Mouse (Mus musculus) embryonic facial prominence, embryonic 11.5 days (tissue): ENCODE measurements around the gene Bcas2. TPM values are rescaled to one million over a fixed set of nuclear protein-coding genes. Genes with fewer than 3 reads are reported as not detected.
"Not testable (repeated sequence)": the region's sequence is repeated elsewhere in the genome, so short reads cannot be mapped to it uniquely, and the experiment has no call there.

Experiments
- ATAC-seq: fragments of 200-750 bp; cut with Nextera tagmentation; replicated peaks from 2 replicates; pipeline ENCODE4 v1.8.0; 2017; ENCODE audit warnings: low read depth; ENCODE audit not compliant: insufficient number of reproducible peaks, low FRiP score, low TSS enrichment
- DNase-seq: peaks from one replicate; pipeline ENCODE4 v3.0.0-alpha.2; 2015; ENCODE audit warnings: low spot score
- H3K27ac ChIP-seq: fragments of 300-500 bp; sonication (generic); replicated peaks from 2 replicates; pipeline ENCODE4 v1.5.1; 2014; ENCODE audit warnings: mild to moderate bottlenecking, low read depth, low read length, control low read depth
- H3K27me3 ChIP-seq: fragments of 300-500 bp; sonication (generic); 2 replicates; pipeline ENCODE4 v1.6.1; 2014; ENCODE audit warnings: mild to moderate bottlenecking, low read length, moderate library complexity, mixed read lengths; ENCODE audit not compliant: control insufficient read depth, insufficient read depth
- H3K36me3 ChIP-seq: fragments of 300-500 bp; sonication (generic); replicated peaks from 2 replicates; pipeline ENCODE4 v1.6.1; 2014; ENCODE audit warnings: low read depth, mild to moderate bottlenecking, low read length, moderate library complexity, mixed read lengths; ENCODE audit not compliant: control insufficient read depth, insufficient read depth
- H3K4me1 ChIP-seq: fragments of 300-500 bp; sonication (generic); 2 replicates; pipeline ENCODE4 v1.6.1; 2014; ENCODE audit warnings: low read length, mixed read lengths; ENCODE audit not compliant: control insufficient read depth, insufficient read depth
- H3K4me2 ChIP-seq: fragments of 300-500 bp; sonication (generic); 2 replicates; pipeline ENCODE4 v1.6.1; 2014; ENCODE audit warnings: low read depth, mild to moderate bottlenecking, control low read depth, low read length, moderate library complexity
- H3K4me3 ChIP-seq: fragments of 300-500 bp; sonication (generic); 2 replicates; pipeline ENCODE4 v1.5.1; 2014; ENCODE audit warnings: low read depth, low read length, control low read depth
- H3K9ac ChIP-seq: fragments of 300-500 bp; sonication (generic); replicated peaks from 2 replicates; pipeline ENCODE4 v1.6.1; 2014; ENCODE audit warnings: mild to moderate bottlenecking, control low read depth, low read length
- H3K9me3 ChIP-seq: fragments of 300-500 bp; sonication (generic); replicated peaks from 2 replicates; pipeline ENCODE4 v1.6.1; 2016; ENCODE audit warnings: mild to moderate bottlenecking, low read length, inconsistent platforms, mixed read lengths; ENCODE audit not compliant: control insufficient read depth
- WGBS: fragments of 180-500 bp; shearing (Covaris S2); extraction: QIAGEN DNeasy Blood & Tissue Kit; methylation state at CpG from one replicate; pipeline ENCODE4 v1.1.7; 2014; 5-methylcytosine and 5-hydroxymethylcytosine counted together
- polyA plus RNA-seq: library from polyadenylated mRNA; unstranded; fragments of >200 nt; fragmentation: Nextera tagmentation; extraction: Ambion mirVana; gene quantifications from 2 replicates; pipeline ENCODE4 v1.2.1, GENCODE M21; 2014

Gene Bcas2
- polyA plus RNA-seq, 1 experiment from 2014 or later = 293 TPM

GRCm38 (mm10) chr3:103193186-103193585 is 21.7 kb downstream of the Bcas2 start:
- DNase-seq (no peak), ATAC-seq (no peak)
- Histone ChIP-seq H3K27ac (no peak overlapping the region), H3K9me3 (no peaks in the 10 kb centered on the region), H3K4me2 (no peak overlapping the region), H3K4me3 (no peak overlapping the region), H3K4me1 (no peaks in the 10 kb centered on the region), H3K9ac (no peak overlapping the region), H3K36me3 (no peaks in the 10 kb centered on the region), H3K27me3 (no peaks in the 10 kb centered on the region)
- WGBS = 55% methylated on average over 1 of the region's 1 CpGs

DNA sequence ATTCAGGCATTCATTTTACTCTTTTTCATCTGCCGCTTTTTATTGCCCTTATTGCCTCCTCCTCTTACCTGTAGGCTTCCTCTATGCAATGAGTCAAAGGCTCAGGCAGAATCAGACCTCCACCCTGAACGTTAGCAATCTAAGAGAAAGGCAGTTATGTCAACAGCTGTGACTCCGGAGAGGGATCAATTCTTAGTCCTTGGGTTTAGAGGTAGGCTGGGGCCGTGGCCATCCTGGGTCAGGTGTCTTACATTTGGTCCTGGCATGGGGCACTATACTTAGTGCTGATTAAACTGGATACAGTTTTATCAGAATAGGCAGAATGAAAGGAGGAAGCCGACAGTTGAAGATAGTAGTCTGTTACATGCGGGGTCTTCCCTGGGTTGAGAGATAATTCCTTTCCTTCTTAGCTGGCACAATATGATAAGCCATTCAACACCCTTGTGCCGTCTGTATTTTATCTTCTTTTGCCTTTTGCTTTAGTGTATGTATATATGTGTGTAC is 24.9 kb downstream of the Bcas2 start:
- Histone ChIP-seq H3K27ac (no peak overlapping the region), H3K4me2 (no peak overlapping the region; the same call in 1 of the 2 replicates), H3K4me3 (no peak overlapping the region), H3K36me3 (no peaks in the 10 kb centered on the region), H3K9me3 (no peaks in the 10 kb centered on the region), H3K9ac (no peak overlapping the region), H3K27me3 (no peaks in the 10 kb centered on the region), H3K4me1 (no peaks in the 10 kb centered on the region)
- DNase-seq = no peak
- no peak for ATAC-seq
- WGBS = 85% methylated on average over 7 of the region's 7 CpGs

DNA sequence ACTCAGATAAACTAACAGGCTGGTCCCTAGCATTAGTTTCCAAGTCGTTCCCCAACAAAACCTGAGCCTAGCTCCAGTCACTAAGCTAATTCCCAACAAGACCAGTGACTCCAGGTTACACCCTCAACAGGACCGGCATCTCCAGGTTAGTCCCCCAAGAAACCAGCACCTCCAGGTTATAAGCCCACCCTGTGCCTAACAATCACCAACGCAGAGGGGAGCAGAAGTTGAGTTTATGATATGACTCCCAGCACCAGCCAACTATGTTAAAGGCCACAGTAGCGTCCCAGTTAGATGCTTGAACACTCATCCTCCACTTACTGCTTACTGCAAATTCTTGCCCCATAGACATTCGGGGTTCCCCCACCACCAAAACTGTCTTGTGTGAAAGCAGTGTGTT is 27.9 kb downstream of the Bcas2 start:
- H3K36me3 ChIP-seq = no peaks in the 10 kb centered on the region
- no peak overlapping the region for H3K4me3 ChIP-seq
- 82% methylated on average over 5 of the region's 5 CpGs for WGBS
- H3K27me3 ChIP-seq = no peaks in the 10 kb centered on the region
- H3K9ac ChIP-seq = no peak overlapping the region
- DNase-seq (no peak), ATAC-seq (no peak)
- H3K27ac ChIP-seq = no peak overlapping the region
- H3K9me3 ChIP-seq = no peaks in the 10 kb centered on the region
- H3K4me2 ChIP-seq = no peak overlapping the region
- H3K4me1 ChIP-seq = no peaks in the 10 kb centered on the region

- H3K27ac ChIP-seq, ATAC-seq, H3K4me2 ChIP-seq, H3K4me1 ChIP-seq, H3K36me3 ChIP-seq, H3K9me3 ChIP-seq, H3K9ac ChIP-seq, DNase-seq, H3K4me3 ChIP-seq, H3K27me3 ChIP-seq: not testable (repeated sequence)
- WGBS = 96% methylated on average over 7 of the region's 7 CpGs
These were observed 29.6 kb downstream of the Bcas2 start for GRCm38 (mm10) chr3:103201105-103201504.

- Histone ChIP-seq H3K9me3 (no peaks in the 10 kb centered on the region), H3K9ac (no peak overlapping the region), H3K4me2 (no peak overlapping the region), H3K27ac (no peak overlapping the region), H3K27me3 (no peaks in the 10 kb centered on the region), H3K4me3 (no peak overlapping the region), H3K4me1 (no peaks in the 10 kb centered on the region), H3K36me3 (no peaks in the 10 kb centered on the region)
- ATAC-seq = no peak
- WGBS = 91% methylated on average over 1 of the region's 1 CpGs
- no peak for DNase-seq
These were observed 32.1 kb downstream of the Bcas2 start for GRCm38 (mm10) chr3:103203554-103203953.

DNA sequence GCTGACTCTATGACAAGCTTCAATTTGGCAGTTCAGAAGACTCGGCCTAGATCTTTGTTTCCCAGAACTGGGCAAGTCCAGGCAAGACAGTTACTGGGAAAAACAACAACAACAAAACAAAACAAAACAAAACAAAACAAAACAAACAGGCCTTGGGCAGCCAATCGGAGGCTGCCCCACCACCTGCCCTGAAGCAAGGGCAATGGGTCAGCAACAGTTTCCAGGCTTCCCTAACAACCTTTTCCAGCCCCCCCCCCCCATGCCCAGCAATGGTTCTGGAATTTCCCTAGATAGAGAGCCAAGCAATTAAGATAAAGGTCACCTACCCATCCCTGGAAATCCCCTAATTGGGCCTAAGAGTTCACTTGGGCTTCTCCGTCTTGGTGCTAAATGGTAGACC is 33.0 kb downstream of the Bcas2 start:
- no peak overlapping the region for H3K27ac ChIP-seq
- no peak overlapping the region for H3K4me3 ChIP-seq
- no peak overlapping the region for H3K9ac ChIP-seq
- 85% methylated on average over 3 of the region's 3 CpGs for WGBS
- H3K9me3 ChIP-seq = no peaks in the 10 kb centered on the region
- H3K4me1 ChIP-seq = no peaks in the 10 kb centered on the region
- no peaks in the 10 kb centered on the region for H3K36me3 ChIP-seq
- ATAC-seq (no peak), DNase-seq (no peak)
- no peak overlapping the region for H3K4me2 ChIP-seq
- no peaks in the 10 kb centered on the region for H3K27me3 ChIP-seq

DNA sequence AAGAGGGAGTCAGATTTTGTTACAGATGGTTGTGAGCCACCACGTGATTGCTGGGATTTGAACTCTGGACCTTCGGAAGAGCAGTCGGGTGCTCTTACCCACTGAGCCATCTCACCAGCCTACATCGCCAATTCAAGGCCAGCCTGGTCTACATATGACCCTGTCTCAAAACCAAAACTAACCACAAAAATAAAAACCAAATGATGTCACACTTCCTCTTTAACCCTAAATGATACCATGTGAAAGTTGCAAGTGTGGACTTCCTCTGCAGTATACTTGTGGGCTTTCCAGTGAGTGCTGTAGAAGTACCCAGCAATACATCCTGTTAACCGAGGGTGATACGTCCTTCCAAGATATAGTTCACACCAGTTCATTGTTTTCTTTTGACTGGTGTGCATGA is 34.9 kb downstream of the Bcas2 start:
- WGBS = 88% methylated on average over 6 of the region's 6 CpGs
- no peak for DNase-seq

DNA sequence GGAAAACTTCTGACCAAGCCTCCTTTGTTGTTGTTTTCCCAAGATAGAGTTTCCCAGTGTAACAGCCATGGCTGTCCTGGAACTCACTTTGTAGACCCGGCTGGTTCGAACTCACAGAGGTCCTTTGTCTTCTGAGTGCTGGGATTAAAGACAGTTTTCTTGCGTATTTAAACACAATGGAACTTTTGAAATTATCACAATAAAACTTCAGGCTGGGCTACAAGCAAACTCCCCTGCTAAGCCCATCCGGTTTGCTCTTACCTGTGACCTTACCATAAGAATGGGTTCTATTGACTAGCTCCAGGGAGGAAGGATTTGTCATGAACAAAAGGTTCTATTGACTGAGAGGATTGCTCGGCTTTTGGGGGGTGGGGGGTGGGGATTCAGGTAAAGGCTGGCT is 36.3 kb downstream of the Bcas2 start:
- Histone ChIP-seq H3K9ac (no peak overlapping the region), H3K4me3 (no peak overlapping the region), H3K27me3 (no peaks in the 10 kb centered on the region), H3K4me1 (no peaks in the 10 kb centered on the region), H3K9me3 (no peaks in the 10 kb centered on the region), H3K36me3 (no peaks in the 10 kb centered on the region), H3K4me2 (no peak overlapping the region), H3K27ac (no peak overlapping the region)
- 23% methylated on average over 5 of the region's 5 CpGs for WGBS
- ATAC-seq = no peak
- no peak for DNase-seq

More for the DNA sequence above, 34.9 kb downstream of the Bcas2 start:
- Histone ChIP-seq H3K4me2 (no peak overlapping the region), H3K9ac (no peak overlapping the region), H3K36me3 (no peaks in the 10 kb centered on the region), H3K4me3 (no peak overlapping the region), H3K4me1 (no peaks in the 10 kb centered on the region), H3K9me3 (no peaks in the 10 kb centered on the region), H3K27ac (no peak overlapping the region), H3K27me3 (no peaks in the 10 kb centered on the region)
- no peak for ATAC-seq
